Mouse (Mus musculus) urinary bladder, adult 2 months (tissue): ENCODE results near the gene Vwa3b. TPM values are rescaled to one million over a fixed set of nuclear protein-coding genes. Genes with fewer than 3 reads are reported as not detected.

ENCODE experiments used
- DNase-seq: peaks from one replicate; pipeline ENCODE4 v3.0.0; 2022; ENCODE audit warnings: low spot score
- polyA plus RNA-seq: library from polyadenylated mRNA; depleted of rRNA; stranded (reverse); fragments of >200 nt; gene quantifications from 2 replicates; pipeline ENCODE4 v1.2.3, GENCODE M21; 2012

The Vwa3b gene
- polyA plus RNA-seq, 1 experiment = 1.0 TPM

GRCm38 (mm10) chr1:37063053-37063452, 36.7 kb downstream of the Vwa3b start:
- DNase-seq = no peak

GRCm38 (mm10) chr1:37063841-37064240, 37.4 kb downstream of the Vwa3b start:
- no peak for DNase-seq

- DNase-seq = no peak
Measured at GRCm38 (mm10) chr1:37065658-37066412, 39.4 kb downstream of the Vwa3b start.

- no peak for DNase-seq
Measured at GRCm38 (mm10) chr1:37075759-37076158, 49.4 kb downstream of the Vwa3b start.

GRCm38 (mm10) chr1:37077266-37077665, 50.9 kb downstream of the Vwa3b start:
- peak; percentile 23 for DNase-seq

GRCm38 (mm10) chr1:37077955-37078549, 51.7 kb downstream of the Vwa3b start:
- DNase-seq = no peak

GRCm38 (mm10) chr1:37080442-37080841, 54.0 kb downstream of the Vwa3b start:
- DNase-seq = no peak

GRCm38 (mm10) chr1:37081376-37082214, 55.2 kb downstream of the Vwa3b start:
- no peak for DNase-seq

GRCm38 (mm10) chr1:37082215-37082464, 55.7 kb downstream of the Vwa3b start:
- no peak for DNase-seq

- DNase-seq = no peak
Measured at GRCm38 (mm10) chr1:37084075-37084474, 57.7 kb downstream of the Vwa3b start.

- no peak for DNase-seq
Measured at GRCm38 (mm10) chr1:37085171-37085570, 58.8 kb downstream of the Vwa3b start.

- DNase-seq = no peak
Measured at GRCm38 (mm10) chr1:37089191-37089590, 62.8 kb downstream of the Vwa3b start.

GRCm38 (mm10) chr1:37097382-37098093, 71.1 kb downstream of the Vwa3b start:
- no peak for DNase-seq

GRCm38 (mm10) chr1:37098094-37098555, 71.7 kb downstream of the Vwa3b start:
- DNase-seq = no peak

GRCm38 (mm10) chr1:37100361-37100760, 74.0 kb downstream of the Vwa3b start:
- DNase-seq = no peak

GRCm38 (mm10) chr1:37101016-37101415, 74.6 kb downstream of the Vwa3b start:
- no peak for DNase-seq

GRCm38 (mm10) chr1:37101717-37102116, 75.3 kb downstream of the Vwa3b start:
- no peak for DNase-seq

GRCm38 (mm10) chr1:37105194-37105593, 78.8 kb downstream of the Vwa3b start:
- no peak for DNase-seq

- DNase-seq = no peak
Measured at GRCm38 (mm10) chr1:37113781-37114180, 87.4 kb downstream of the Vwa3b start.

GRCm38 (mm10) chr1:37115847-37116246, 89.5 kb downstream of the Vwa3b start:
- DNase-seq = no peak

- DNase-seq = no peak
Measured at GRCm38 (mm10) chr1:37116574-37116973, 90.2 kb downstream of the Vwa3b start.

- no peak for DNase-seq
Measured at GRCm38 (mm10) chr1:37117964-37118363, 91.6 kb downstream of the Vwa3b start.
